Mouse (Mus musculus): Measurements from ENCODE around the gene Pglyrp3.

Pglyrp3 gene

DNA sequence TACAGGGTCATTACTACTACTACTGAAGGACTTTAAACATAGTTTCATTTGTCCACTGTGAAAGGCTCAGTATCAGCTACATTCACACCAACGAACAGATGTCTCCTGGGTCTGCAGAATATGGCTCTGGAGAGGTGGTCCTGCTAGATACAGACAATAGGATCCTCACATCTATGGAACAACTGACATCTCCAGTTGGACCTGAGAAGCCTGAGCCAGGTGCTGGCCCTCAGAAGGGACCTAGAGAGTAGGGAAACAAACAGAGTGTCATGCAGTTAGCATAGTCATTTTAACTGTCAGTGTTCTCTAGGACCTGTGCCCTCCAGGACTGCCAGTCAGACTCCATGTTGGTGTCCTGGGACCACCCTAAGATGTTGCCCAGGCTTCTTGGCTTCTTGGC is at the start of gene Pglyrp3:
TSS of gene Pglyrp3 (plus strand) at position 301 of the 400 bp plus-strand sequence.
- DNase-seq (ENCODE audit: low spot score), result no peak

DNA sequence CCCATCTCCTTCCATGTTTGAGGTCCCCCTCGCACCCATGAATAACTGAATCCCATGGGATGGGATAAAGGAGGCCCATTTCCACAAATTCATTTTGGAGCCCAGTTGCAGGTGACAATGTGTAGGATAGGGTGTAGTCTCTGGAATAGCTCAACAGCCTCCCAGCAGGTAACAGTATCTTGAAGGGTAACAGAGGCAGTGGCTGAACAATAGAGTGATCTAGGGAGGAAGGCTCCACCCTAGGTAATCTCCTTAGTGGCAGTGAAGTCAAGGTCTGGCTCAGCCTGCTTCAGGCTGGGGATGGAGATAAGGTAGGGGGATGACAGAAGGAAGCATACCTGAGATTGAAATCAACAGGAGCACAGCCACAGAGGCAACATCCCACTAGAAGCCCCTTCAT is 3.4 kb upstream of the Pglyrp3 start:
- DNase-seq (ENCODE audit: low spot score), result no peak

DNA sequence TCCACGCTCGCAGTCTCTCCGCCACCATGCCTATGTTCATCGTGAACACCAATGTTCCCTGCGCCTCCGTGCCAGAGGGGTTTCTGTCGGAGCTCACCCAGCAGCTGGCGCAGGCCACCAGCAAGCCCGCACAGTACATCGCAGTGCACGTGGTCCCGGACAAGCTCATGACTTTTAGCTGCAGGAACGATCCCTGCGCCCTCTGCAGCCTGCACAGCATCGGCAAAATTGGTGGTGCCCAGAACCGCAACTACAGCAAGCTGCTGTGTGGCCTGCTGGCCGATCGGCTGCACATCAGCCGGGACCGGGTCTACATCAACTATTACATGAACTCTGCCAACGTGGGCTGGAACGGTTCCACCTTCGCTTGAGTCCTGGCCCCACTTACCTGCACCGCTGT is 10.2 kb downstream of the Pglyrp3 start:
- peak; percentile 16 for DNase-seq (ENCODE audit: low spot score)

DNA sequence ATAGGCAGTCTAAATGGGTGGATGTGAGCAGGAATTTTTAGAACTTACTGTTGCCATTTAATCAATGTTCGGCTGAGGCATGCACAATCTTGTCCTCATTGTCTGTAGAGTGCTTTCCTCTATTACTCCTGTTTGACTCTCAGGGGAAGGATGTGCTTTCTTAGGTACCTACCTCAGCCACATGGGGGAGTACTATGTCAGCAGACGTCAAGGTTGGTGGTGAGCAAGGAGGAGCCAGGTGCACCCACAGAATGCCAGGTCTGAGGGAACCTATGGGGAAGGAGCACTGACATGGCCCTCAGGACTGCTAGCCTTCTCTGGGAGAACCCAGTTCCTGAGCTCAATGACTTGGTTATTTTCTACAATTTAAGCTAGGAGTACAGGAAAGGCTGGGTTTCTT is 18.8 kb downstream of the Pglyrp3 start:
- no peak for DNase-seq (ENCODE audit: low spot score)

DNA sequence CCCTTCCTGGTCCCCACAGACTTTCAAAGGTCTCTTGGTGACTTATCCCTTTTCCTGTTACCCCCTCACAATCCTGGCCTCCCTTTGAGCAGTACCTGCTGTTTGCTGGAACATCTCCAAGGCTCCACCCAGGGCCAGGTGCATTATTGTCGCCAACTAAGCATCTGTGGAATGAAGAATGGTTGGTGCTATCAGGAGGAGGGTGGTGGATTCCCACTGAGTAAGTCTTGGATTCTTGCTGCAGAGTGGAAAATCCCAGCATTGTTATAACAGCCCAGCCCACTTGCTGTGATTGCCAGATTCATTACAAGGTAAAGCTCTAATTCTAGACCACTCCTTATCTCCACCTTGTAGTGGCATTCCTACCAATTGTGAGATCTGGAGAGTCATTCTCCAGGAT is 19.5 kb downstream of the Pglyrp3 start:
- no peak for DNase-seq (ENCODE audit: low spot score)

DNA sequence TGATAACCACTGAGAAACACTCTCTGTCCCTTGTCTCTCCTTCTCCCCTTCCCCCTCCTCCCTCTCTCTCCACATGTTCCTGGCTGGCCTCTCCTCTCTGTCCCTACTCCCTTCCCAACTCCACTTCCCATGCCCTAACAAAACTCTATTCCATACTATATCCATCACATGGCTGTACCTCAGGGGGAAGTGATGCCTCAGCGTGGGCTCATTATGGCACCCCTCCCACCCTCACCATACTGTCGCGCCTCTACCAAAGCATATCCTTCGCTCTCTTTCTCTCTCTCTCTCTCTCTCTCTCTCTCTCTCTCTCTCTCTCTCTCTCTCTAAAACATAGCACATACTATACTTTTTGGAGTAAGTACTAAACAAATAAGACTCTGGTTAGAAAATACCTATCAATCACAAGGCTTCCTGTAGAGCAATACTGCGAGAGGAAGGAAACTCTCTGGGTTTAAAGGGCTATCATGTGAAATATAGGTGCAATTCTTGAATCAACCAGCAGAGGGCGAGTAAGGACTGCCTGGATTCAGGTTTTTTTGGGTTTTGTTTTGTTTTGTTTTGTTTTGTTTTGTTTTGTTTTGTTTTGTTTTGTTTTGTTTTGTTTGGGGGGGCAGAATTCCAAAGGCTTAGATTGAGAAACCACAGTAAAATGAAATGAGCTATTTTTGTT is 36.1 kb downstream of the Pglyrp3 start:
- peak; percentile 59 for DNase-seq (ENCODE audit: low spot score)

DNA sequence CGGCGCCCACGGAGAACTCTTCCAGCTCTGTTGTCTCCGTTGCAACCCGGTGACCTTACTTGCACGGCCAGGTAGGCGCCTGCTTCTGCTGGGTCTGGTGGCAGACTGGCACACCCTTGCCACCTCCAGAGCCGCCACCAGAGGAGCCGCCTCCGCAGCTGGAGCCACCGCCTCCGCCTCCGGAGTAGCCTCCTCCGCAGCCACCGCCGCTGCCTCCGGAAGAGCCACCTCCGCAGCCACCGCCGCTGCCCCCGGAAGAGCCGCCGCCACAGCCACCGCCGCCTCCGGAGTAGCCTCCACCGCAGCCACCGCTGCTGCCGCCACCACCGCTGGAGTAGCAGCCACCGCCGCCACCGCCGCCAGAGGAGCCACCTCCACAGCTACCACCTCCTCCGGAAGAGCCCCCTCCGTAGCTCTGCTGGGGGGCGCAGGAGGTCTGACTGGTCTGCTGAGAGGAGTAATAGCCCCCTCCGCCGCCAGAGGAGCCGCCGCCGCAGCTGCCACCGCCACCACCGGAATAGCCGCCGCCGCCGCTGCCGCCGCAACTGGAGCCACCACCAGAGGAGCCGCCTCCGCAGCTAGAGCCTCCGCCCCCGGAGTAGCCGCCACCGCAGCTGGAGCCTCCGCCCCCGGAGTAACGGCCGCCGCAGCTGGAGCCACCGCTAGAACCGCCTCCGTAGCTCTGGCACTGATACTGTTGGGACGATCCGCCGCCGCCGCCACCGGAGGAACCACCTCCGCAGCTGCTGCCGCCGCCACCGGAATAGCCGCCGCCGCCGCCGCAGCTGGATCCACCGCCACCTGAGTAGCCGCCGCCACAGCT is 66.3 kb downstream of the Pglyrp3 start:
- DNase-seq (ENCODE audit: low spot score), result peak; percentile 75

Measured in embryo, embryonic 10 days (tissue).